Mouse (Mus musculus): ENCODE data around the gene Gm20532.

GRCm38 (mm10) chr2:26595725-26596435 lies 9.4 kb downstream of the Gm20532 start:
- TF ChIP-seq POLR2A (IDR thresholded peaks at IDR 0.05; ENCODE audit: low read depth, low read length), result no peak
- no peak for TF ChIP-seq CTCF (IDR thresholded peaks at IDR 0.05; ENCODE audit: extremely low read depth, insufficient read length, insufficient replicate concordance, low read depth, low read length)

Measured in small intestine, adult 2 months (tissue).